Mouse (Mus musculus) ES-Bruce4 (cell line): ENCODE data around the gene Gnaq.

Experiments
- CTCF ChIP-seq: IDR thresholded peaks from one replicate; pipeline ENCODE4 v1.8.1; 2011; ENCODE audit warnings: low read depth, low read length
- POLR2A ChIP-seq: IDR thresholded peaks from one replicate; pipeline ENCODE4 v1.8.1; 2011; ENCODE audit warnings: low read length; ENCODE audit not compliant: insufficient read depth

- TF ChIP-seq CTCF (no peak), POLR2A (no peak)
Observed at GRCm38 (mm10) chr19:16425596-16425995, 293.0 kb downstream of the Gnaq start.
